Mouse (Mus musculus): Measurements from ENCODE around the gene Aacs.
"Not testable (repeated sequence)": the region's sequence is repeated elsewhere in the genome, so short reads cannot be mapped to it uniquely, and the experiment has no call there.

Aacs gene

GRCm38 (mm10) chr5:125466483-125466882 is 9.1 kb upstream of the Aacs start:
- no peak for DNase-seq

GRCm38 (mm10) chr5:125467261-125467660 is 8.4 kb upstream of the Aacs start:
- no peak for DNase-seq

- DNase-seq = no peak
These were observed 4.9 kb upstream of the Aacs start for GRCm38 (mm10) chr5:125470713-125471112.

GRCm38 (mm10) chr5:125472796-125473475 is 2.7 kb upstream of the Aacs start:
- DNase-seq = no peak

- DNase-seq = no peak
These were observed 584 bp upstream of the Aacs start for GRCm38 (mm10) chr5:125475030-125475429.

- DNase-seq = no peak
These were observed 642 bp downstream of the Aacs start for GRCm38 (mm10) chr5:125476286-125476625.

- DNase-seq = no peak
These were observed 1.2 kb downstream of the Aacs start for GRCm38 (mm10) chr5:125476799-125477198.

GRCm38 (mm10) chr5:125477533-125477932 is 1.9 kb downstream of the Aacs start:
- DNase-seq = no peak

GRCm38 (mm10) chr5:125478037-125478436 is 2.4 kb downstream of the Aacs start:
- DNase-seq = no peak

GRCm38 (mm10) chr5:125479376-125479775 is 3.8 kb downstream of the Aacs start:
- no peak for DNase-seq

- no peak for DNase-seq
These were observed 5.0 kb downstream of the Aacs start for GRCm38 (mm10) chr5:125480434-125481231.

- no peak for DNase-seq
These were observed 6.9 kb downstream of the Aacs start for GRCm38 (mm10) chr5:125482474-125482873.

GRCm38 (mm10) chr5:125483712-125484611 is 8.3 kb downstream of the Aacs start:
- DNase-seq = no peak

GRCm38 (mm10) chr5:125485031-125485778 is 9.6 kb downstream of the Aacs start:
- no peak for DNase-seq

- DNase-seq = no peak
These were observed 10.5 kb downstream of the Aacs start for GRCm38 (mm10) chr5:125486088-125486487.

- DNase-seq = no peak
These were observed 11.9 kb downstream of the Aacs start for GRCm38 (mm10) chr5:125487375-125488115.

- no peak for DNase-seq
These were observed 12.5 kb downstream of the Aacs start for GRCm38 (mm10) chr5:125488116-125488455.

GRCm38 (mm10) chr5:125488953-125489352 is 13.3 kb downstream of the Aacs start:
- not testable (repeated sequence) for DNase-seq

GRCm38 (mm10) chr5:125491107-125491506 is 15.5 kb downstream of the Aacs start:
- no peak for DNase-seq

- DNase-seq = no peak
These were observed 16.9 kb downstream of the Aacs start for GRCm38 (mm10) chr5:125492379-125493092.

- no peak for DNase-seq
These were observed 17.4 kb downstream of the Aacs start for GRCm38 (mm10) chr5:125493093-125493423.

Data from lung, postnatal 4 days (tissue).